25 mouse cellular contexts compared by ENCODE assay signal in the genomic region with DNA sequence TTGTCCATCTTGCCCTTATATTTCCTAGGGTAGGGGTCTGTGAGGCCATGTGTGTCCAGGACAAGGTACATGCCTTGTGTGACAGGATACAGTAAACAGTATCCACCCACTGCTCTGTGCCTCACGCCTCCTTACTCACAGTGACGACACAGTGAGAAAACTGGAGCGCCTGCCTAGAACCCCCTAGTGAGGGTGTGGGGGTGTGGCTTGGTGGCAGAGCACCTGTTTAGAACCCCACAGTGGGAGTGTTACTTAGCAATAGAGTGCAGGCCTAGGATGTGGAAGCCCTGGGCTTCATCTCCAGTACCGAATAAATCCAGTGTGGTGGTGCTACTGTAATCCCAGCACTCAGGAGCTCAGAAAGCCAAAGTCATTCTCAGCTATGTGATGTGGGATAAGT. TPM values are rescaled to one million over a fixed set of nuclear protein-coding genes. Genes with fewer than 3 reads are reported as not detected.
DNase-seq lines count a peak whose midpoint lies in the region; TF ChIP-seq lines count a peak whose summit lies in the region.
"Had no signal": no experiment of that assay in that cellular context is flagged by ENCODE, and none has a peak within 500 bp of the region (broad histone marks: within the 10 kb centered on the region; RNA-seq: fewer than 3 reads in every experiment).

No protein-coding gene starts in this region.

- peak; percentile 36 to 47 for DNase-seq in layer of hippocampus, adult 2 months (ENCODE audit: low spot score in 2 of 2)
- no peak for DNase-seq in layer of hippocampus, postnatal 10 days (ENCODE audit: low spot score in 2 of 2)
- DNase-seq in left cerebral cortex, postnatal 14 days (ENCODE audit: low spot score in 2 of 2): peak; percentile 27 to 37
- DNase-seq in left cerebral cortex, adult 9 months (ENCODE audit: low spot score in 2 of 2): no peak
- peak; percentile 21 to 43 for DNase-seq in right cerebral cortex, postnatal 36 days (ENCODE audit: low spot score in 2 of 2)
- DNase-seq in right cerebral cortex, postnatal 4 days: no peak
- peak; percentile 58 for DNase-seq in telencephalon, adult 2 months (ENCODE audit: low read depth, low spot score)
- no peak for DNase-seq in MN1 (ENCODE audit: low spot score)
- DNase-seq: adrenal gland, postnatal 10 days; adrenal gland, postnatal 36 days; cerebellum, adult 11 months; cerebellum, adult 2 months; cerebellum, adult 9-11 months; cerebellum, postnatal 25 days; forebrain, postnatal 0 days; gastrocnemius, postnatal 10 days; gastrocnemius, postnatal 36 days; heart, adult 2 months; heart, postnatal 14 days; heart, postnatal 4 days had no signal

- no peak for TF ChIP-seq CTCF in layer of hippocampus, adult 2 months (conservative IDR thresholded peaks at IDR 0.05)

- H3K4me3 ChIP-seq in layer of hippocampus, adult 2 months: no peak overlapping the region
- H3K4me3 ChIP-seq: embryonic facial prominence, embryonic 12.5 days; embryonic facial prominence, embryonic 15.5 days; heart, adult 2 months; heart, embryonic 10.5 days; heart, embryonic 13.5 days had no signal

- peak overlapping the region; percentile 62 for H3K27ac ChIP-seq in layer of hippocampus, adult 2 months
- H3K27ac ChIP-seq: embryonic facial prominence, embryonic 12.5 days; embryonic facial prominence, embryonic 15.5 days; heart, adult 2 months; heart, embryonic 10.5 days; heart, embryonic 13.5 days; hindbrain, embryonic 14.5 days had no signal

- intact Hi-C loops in left cerebral cortex, postnatal 14 days (cut with DNase I): no loop called here

RNA-seq across cellular contexts. Expression of gene Tmed1, which starts 37.1 kb away (rescaled TPM):
- 10 to 100 TPM; 13.5 to 15.5 TPM for total RNA-seq in layer of hippocampus, adult 2 months (2021)
- total RNA-seq in layer of hippocampus, postnatal 10 days (2021): 10 to 100 TPM; 17.7 to 21.2 TPM
- 10 to 100 TPM; 15.7 to 15.8 TPM for total RNA-seq in left cerebral cortex, postnatal 14 days (2021)

RNA-seq across cellular contexts. Expression of gene Dnm2, which starts 48.2 kb away (rescaled TPM):
- 10 to 100 TPM; 58.0 to 69.6 TPM for total RNA-seq in layer of hippocampus, adult 2 months (2021)
- 10 to 100 TPM; 65.2 to 67.7 TPM for total RNA-seq in layer of hippocampus, postnatal 10 days (2021)
- total RNA-seq in left cerebral cortex, postnatal 14 days (2021): 10 to 100 TPM; 55.8 to 65.8 TPM

RNA-seq across cellular contexts. Expression of gene AB124611, which starts 53.1 kb away (rescaled TPM):
- total RNA-seq in layer of hippocampus, adult 2 months (2021): under 1 TPM; 0.27 to 0.44 TPM
- under 1 TPM; 0.30 to 0.67 TPM for total RNA-seq in layer of hippocampus, postnatal 10 days (2021)
- total RNA-seq in left cerebral cortex, postnatal 14 days (2021): under 1 TPM in 1 of 2 experiments, not detected in 1; 0.47 TPM

Comparison
In these comparisons a context has a peak if more than half of its experiments do, and no peak if none do; other contexts are left out.
1. DNase-seq: peak in layer of hippocampus, adult 2 months (2 of 2), left cerebral cortex, postnatal 14 days (2 of 2), right cerebral cortex, postnatal 36 days (2 of 2) and telencephalon, adult 2 months (single experiment); none in layer of hippocampus, postnatal 10 days (0 of 2), left cerebral cortex, adult 9 months (0 of 2), right cerebral cortex, postnatal 4 days (single experiment) and MN1 (single experiment).